Mouse (Mus musculus) hindbrain, embryonic 11.5 days (tissue): ENCODE results near the gene Gm42957. TPM values are rescaled to one million over a fixed set of nuclear protein-coding genes. Genes with fewer than 3 reads are reported as not detected.
"Not testable (repeated sequence)": the region's sequence is repeated elsewhere in the genome, so short reads cannot be mapped to it uniquely, and the experiment has no call there.

ENCODE experiments used
- ATAC-seq: fragments of 200-750 bp; cut with Nextera tagmentation; 2 replicates; pipeline ENCODE4 v1.8.0; 2017; ENCODE audit warnings: mild to moderate bottlenecking, moderate TSS enrichment, moderate library complexity; ENCODE audit not compliant: low FRiP score
- DNase-seq: peaks from one replicate; pipeline ENCODE4 v3.0.0-alpha.2; 2015; ENCODE audit warnings: low spot score
- H3K27ac ChIP-seq: fragments of 300-500 bp; sonication (generic); 2 replicates; pipeline ENCODE4 v1.5.1; 2014; ENCODE audit warnings: mild to moderate bottlenecking, low read depth, low read length
- H3K27me3 ChIP-seq: fragments of 300-500 bp; sonication (generic); 2 replicates; pipeline ENCODE4 v1.6.1; 2014; ENCODE audit warnings: mild to moderate bottlenecking, low read length, moderate library complexity, mixed read lengths; ENCODE audit not compliant: control insufficient read depth, insufficient read depth
- H3K36me3 ChIP-seq: fragments of 300-500 bp; sonication (generic); 2 replicates; pipeline ENCODE4 v1.6.1; 2014; ENCODE audit warnings: mild to moderate bottlenecking, low read length, moderate library complexity, mixed read lengths; ENCODE audit not compliant: control insufficient read depth, insufficient read depth
- H3K4me1 ChIP-seq: fragments of 300-500 bp; sonication (generic); replicated peaks from 2 replicates; pipeline ENCODE4 v1.6.1; 2014; ENCODE audit warnings: low read length, mixed read lengths; ENCODE audit not compliant: control insufficient read depth, insufficient read depth
- H3K4me2 ChIP-seq: fragments of 300-500 bp; sonication (generic); replicated peaks from 2 replicates; pipeline ENCODE4 v1.6.1; 2014; ENCODE audit warnings: mild to moderate bottlenecking, low read depth, low read length
- H3K4me3 ChIP-seq: fragments of 300-500 bp; sonication (generic); 2 replicates; pipeline ENCODE4 v1.5.1; 2014; ENCODE audit warnings: low read depth, low read length
- H3K9ac ChIP-seq: fragments of 300-500 bp; sonication (generic); 2 replicates; pipeline ENCODE4 v1.6.1; 2014; ENCODE audit warnings: low read depth, low read length
- H3K9me3 ChIP-seq: fragments of 300-500 bp; sonication (generic); 2 replicates; pipeline ENCODE4 v1.6.1; 2016; ENCODE audit warnings: low read length; ENCODE audit not compliant: control insufficient read depth
- WGBS: fragments of 180-500 bp; shearing (Covaris S2); extraction: QIAGEN DNeasy Blood & Tissue Kit; methylation state at CpG from one replicate; pipeline ENCODE4 v1.1.7; 2014; 5-methylcytosine and 5-hydroxymethylcytosine counted together
- polyA plus RNA-seq: library from polyadenylated mRNA; unstranded; fragments of >200 nt; fragmentation: Nextera tagmentation; extraction: Ambion mirVana; gene quantifications from 2 replicates; pipeline ENCODE4 v1.2.1, GENCODE M21; 2014

The Gm42957 gene
- polyA plus RNA-seq, 1 experiment from 2014 or later, result 0.22 TPM

DNA sequence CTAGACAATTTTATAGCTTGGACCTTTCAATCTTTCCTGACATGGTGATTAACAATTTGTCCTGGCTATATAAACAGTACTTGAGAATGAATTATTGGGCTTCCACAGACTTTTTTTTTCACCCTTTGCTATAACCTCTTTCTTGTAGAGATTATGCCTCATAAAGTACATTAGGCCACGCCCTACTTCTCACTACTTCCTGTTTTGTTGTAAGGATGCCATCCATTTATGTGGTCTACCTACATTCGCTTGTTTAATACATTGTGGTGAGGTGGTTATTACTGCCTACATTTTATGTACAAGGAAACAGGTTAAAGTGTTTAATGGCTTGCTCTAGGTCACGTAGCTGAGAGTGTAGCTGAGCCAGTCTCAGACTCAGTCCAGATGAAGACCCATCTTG is 39.9 kb downstream of the Gm42957 start:
- Histone ChIP-seq H3K4me3 (no peak overlapping the region), H3K9me3 (no peaks in the 10 kb centered on the region), H3K4me1 (0 out of 2 replicates have a peak, but pooled peaks cover 2% of the 10 kb centered on the region), H3K36me3 (no peaks in the 10 kb centered on the region), H3K4me2 (no peak overlapping the region), H3K27me3 (no peaks in the 10 kb centered on the region), H3K9ac (no peak overlapping the region), H3K27ac (no peak overlapping the region)
- DNase-seq, result no peak
- no peak for ATAC-seq
- WGBS, result 86% methylated on average over 3 of the region's 3 CpGs

DNA sequence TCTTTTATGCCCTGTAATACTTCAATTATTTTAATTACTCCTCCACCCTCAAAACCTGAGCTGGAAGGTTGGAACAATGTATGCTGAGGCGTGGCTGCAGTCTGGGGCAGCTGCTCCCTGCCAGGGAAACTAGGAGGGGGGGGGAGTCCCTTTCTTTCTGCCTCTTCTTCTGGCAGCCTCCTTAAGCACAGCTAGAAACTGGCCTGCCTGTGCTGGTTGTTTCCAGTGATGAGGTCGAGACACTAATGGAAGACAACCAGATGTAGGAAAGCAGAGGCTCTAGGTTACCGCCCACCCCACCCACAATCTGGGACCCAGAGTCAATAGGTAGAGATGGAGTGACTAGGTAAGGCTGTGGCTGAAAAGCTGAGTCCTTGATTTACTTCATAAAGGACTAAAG is 40.4 kb downstream of the Gm42957 start:
- H3K9ac ChIP-seq, result no peak overlapping the region
- no peak overlapping the region for H3K4me3 ChIP-seq
- DNase-seq (no peak), ATAC-seq (no peak)
- no peaks in the 10 kb centered on the region for H3K4me1 ChIP-seq
- H3K4me2 ChIP-seq, result no peak overlapping the region
- H3K9me3 ChIP-seq, result no peaks in the 10 kb centered on the region
- H3K36me3 ChIP-seq, result no peaks in the 10 kb centered on the region
- H3K27ac ChIP-seq, result no peak overlapping the region
- WGBS, result 36% methylated on average over 3 of the region's 3 CpGs
- H3K27me3 ChIP-seq, result no peaks in the 10 kb centered on the region

DNA sequence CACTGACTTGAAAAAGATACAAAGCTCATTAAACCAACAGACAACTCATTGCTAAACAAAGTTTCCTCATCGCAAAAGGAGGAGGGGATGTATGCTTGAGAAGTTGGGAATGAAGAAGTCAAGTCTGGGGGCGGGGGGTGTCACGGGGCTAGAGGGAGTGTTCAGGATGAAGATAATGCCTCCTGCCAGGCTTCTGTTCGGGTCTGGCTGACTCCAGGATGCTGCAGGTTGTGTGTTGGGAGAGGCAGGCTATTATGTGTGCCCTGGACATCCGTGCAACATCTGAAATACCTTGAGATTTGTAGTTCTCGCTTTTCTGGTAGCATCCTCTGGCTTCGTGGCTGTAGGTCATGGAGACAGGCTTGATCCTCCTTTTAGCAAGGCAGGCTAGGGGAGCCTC is 43.2 kb downstream of the Gm42957 start:
- 66% methylated on average over 7 of the region's 7 CpGs for WGBS
- no peak overlapping the region for H3K4me2 ChIP-seq
- H3K9me3 ChIP-seq, result no peaks in the 10 kb centered on the region
- no peak overlapping the region for H3K9ac ChIP-seq
- DNase-seq (no peak), ATAC-seq (no peak)
- H3K4me3 ChIP-seq, result no peak overlapping the region
- no peaks in the 10 kb centered on the region for H3K4me1 ChIP-seq
- H3K36me3 ChIP-seq, result no peaks in the 10 kb centered on the region
- no peaks in the 10 kb centered on the region for H3K27me3 ChIP-seq
- no peak overlapping the region for H3K27ac ChIP-seq

DNA sequence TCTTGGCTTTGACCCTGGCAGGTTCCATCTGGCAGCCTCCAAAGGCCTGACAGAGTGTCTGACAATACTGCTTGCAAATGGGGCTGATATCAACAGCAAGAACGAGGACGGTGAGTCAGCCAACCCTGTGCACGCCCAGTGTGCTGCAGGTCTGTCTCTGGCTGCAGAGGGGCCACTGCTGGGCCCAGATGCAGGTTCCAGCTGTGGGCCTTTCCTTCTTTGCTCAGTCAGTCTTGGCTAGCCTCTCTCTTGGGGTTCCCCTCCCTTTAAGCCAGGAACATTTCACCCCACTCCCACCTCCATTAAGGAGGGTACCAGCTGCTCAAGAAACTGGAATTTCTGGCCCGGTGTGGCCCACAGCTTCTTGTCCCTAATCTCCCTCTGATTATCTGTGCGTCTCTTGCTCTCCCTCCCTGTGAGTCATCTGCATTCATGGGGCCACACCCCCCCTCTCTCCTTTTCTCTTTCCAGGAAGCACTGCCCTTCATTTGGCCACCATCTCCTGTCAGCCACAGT is 43.9 kb downstream of the Gm42957 start:
- 29% methylated on average over 5 of the region's 5 CpGs for WGBS
- H3K4me1 ChIP-seq, result no peaks in the 10 kb centered on the region
- H3K27ac ChIP-seq, result no peak overlapping the region
- H3K9ac ChIP-seq, result no peak overlapping the region
- H3K27me3 ChIP-seq, result no peaks in the 10 kb centered on the region
- H3K9me3 ChIP-seq, result no peaks in the 10 kb centered on the region
- H3K4me3 ChIP-seq, result no peak overlapping the region
- no peaks in the 10 kb centered on the region for H3K36me3 ChIP-seq
- H3K4me2 ChIP-seq, result no peak overlapping the region
- ATAC-seq (no peak), DNase-seq (no peak)

DNA sequence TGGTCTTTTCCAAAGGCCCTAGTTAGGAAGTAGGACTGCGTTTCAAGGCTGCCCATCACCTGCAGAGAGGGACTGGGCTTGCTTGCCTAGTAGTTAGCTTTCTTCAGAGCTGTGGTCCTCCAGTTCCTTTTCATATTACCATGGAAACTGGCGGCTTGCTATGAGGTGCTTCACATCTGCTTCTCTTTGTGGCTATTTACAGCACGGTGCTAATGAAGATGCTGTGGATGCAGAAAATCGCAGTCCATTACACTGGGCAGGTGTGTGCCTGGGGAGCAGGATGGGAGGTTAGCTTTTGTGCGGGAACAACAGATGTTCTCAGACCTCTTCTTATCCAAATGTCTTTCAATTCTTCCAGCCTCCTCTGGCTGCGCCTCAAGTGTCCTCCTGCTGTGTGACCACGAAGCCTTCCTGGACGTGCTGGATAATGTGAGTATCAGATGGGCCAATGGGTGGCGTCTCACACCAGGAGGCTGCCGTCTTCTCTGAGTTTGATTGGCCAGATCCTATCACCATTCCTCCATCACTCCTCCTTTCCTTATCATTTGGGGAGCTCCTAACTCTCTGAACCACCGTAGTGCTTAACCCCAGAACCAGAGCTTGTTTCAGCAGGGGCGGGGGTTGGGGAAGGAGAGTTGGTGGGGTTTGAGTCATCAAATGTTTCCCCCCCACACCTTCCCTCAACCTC is 45.1 kb downstream of the Gm42957 start:
- WGBS, result 19% methylated on average over 12 of the region's 12 CpGs
- Histone ChIP-seq H3K27ac (no peak overlapping the region), H3K4me3 (no peak overlapping the region), H3K4me1 (no peaks in the 10 kb centered on the region), H3K4me2 (no peak overlapping the region), H3K9me3 (no peaks in the 10 kb centered on the region), H3K36me3 (no peaks in the 10 kb centered on the region), H3K9ac (no peak overlapping the region), H3K27me3 (no peaks in the 10 kb centered on the region; the same call in 1 of the 2 replicates)
- ATAC-seq (no peak), DNase-seq (no peak)

DNA sequence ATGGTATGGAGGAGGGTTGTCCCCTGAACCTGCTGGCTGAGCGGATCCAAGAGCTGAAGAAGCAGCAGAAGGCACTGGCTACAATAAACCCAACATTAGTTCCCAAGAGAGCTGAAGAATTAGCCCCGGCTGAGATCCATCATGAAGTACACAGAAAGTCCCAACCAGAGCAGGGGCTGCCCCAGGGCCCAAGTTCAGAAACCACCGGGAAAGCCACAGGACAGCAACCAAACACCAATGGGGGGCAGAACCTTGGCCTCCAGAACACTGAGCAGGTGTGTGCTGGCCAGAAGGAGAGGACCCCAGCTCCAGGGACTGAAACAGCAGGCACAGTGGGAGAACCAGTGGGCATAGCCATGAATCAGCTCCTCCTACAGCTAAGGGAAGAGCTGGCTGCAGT is 48.2 kb downstream of the Gm42957 start:
- no peak overlapping the region for H3K9ac ChIP-seq
- no peak overlapping the region for H3K27ac ChIP-seq
- no peak overlapping the region for H3K4me2 ChIP-seq
- no peak for DNase-seq
- WGBS, result 86% methylated on average over 3 of the region's 3 CpGs
- H3K36me3 ChIP-seq, result no peaks in the 10 kb centered on the region
- no peaks in the 10 kb centered on the region; the same call in 1 of the 2 replicates for H3K27me3 ChIP-seq
- H3K4me3 ChIP-seq, result no peak overlapping the region
- ATAC-seq, result no peak
- no peaks in the 10 kb centered on the region for H3K9me3 ChIP-seq
- H3K4me1 ChIP-seq, result no peaks in the 10 kb centered on the region

DNA sequence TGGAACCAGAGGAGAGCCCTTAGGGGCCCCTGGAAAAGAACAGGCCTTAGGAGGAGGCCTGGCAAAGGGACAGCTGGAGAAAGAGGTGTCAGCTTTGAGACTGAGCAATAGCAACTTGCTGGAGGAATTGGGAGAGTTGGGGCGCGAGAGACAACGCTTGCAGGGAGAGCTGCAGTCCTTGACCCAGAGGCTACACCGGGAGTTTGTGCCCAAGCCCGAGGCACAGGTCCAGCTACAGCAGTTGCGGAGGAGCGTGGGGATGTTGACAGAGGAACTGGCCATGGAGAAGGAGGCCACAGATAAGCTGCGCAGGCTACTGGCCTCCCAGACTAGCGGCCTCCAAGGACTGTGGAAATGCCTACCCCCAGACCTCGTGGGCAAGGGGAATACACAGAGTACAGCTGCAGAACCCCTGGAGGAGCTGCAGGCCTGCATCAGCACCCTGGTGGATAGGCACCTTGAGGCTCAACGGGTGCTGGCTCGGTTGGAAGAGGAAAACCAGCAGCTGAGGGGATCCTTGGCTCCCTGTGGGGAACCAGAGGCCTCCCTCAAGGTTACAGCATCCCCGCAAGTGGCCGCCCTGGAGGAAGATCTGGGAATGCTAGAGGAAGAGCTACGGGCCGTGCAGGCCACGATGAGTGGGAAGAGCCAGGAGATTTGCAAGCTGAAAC is 49.0 kb downstream of the Gm42957 start:
- DNase-seq (no peak), ATAC-seq (no peak)
- H3K4me3 ChIP-seq, result no peak overlapping the region
- WGBS, result 59% methylated on average over 17 of the region's 17 CpGs
- H3K27me3 ChIP-seq, result no peaks in the 10 kb centered on the region; the same call in 1 of the 2 replicates
- no peak overlapping the region for H3K4me2 ChIP-seq
- no peaks in the 10 kb centered on the region for H3K9me3 ChIP-seq
- H3K4me1 ChIP-seq, result no peaks in the 10 kb centered on the region
- H3K27ac ChIP-seq, result no peak overlapping the region
- H3K9ac ChIP-seq, result no peak overlapping the region
- H3K36me3 ChIP-seq, result no peaks in the 10 kb centered on the region

DNA sequence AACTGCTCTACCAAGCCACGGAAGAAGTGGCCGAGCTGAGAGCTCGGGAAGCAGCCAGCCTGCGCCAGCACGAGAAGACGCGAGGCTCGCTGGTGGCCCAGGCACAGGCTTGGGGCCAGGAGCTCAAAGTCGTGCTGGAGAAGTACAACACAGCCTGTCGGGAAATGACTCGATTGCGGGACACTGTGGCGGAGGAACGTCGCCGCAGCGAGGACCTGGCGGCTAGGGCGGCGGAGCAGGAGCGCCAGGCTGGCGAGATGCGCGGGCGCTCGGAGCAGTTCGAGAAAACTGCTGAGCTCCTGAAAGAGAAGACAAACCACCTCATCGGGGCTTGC is 49.5 kb downstream of the Gm42957 start:
- WGBS, result 37% methylated on average over 28 of the region's 28 CpGs
- no peak overlapping the region for H3K9ac ChIP-seq
- 0 out of 2 replicates have a peak overlapping the region, but pooled peaks have one; percentile 6 for H3K4me3 ChIP-seq
- no peak overlapping the region; the same call in 1 of the 2 replicates for H3K4me2 ChIP-seq
- H3K27me3 ChIP-seq, result no peaks in the 10 kb centered on the region; the same call in 1 of the 2 replicates
- no peaks in the 10 kb centered on the region for H3K9me3 ChIP-seq
- H3K27ac ChIP-seq, result no peak overlapping the region
- DNase-seq, result no peak
- ATAC-seq, result no peak
- no peaks in the 10 kb centered on the region for H3K4me1 ChIP-seq
- H3K36me3 ChIP-seq, result no peaks in the 10 kb centered on the region

DNA sequence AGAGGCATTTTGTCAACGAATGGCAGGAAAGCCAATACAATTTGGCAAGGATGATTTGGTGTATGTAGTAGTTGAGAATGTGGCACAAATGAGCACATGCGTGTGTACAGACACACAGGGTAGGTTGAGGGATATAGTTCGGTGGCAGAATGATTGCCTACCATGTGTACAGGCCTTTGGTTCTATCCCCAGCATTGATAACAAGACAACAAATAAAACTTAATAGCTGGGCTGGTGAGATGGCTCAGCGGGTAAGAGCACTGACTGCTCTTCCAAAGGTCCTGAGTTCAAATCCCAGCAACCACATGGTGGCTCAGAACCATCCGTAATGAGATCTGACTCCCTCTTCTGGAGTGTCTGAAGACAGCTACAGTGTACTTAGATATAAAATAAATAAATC is 50.8 kb downstream of the Gm42957 start:
- not testable (repeated sequence) for H3K9me3 ChIP-seq, H3K4me3 ChIP-seq, H3K4me2 ChIP-seq, H3K27ac ChIP-seq, ATAC-seq, H3K27me3 ChIP-seq, H3K9ac ChIP-seq, H3K36me3 ChIP-seq, DNase-seq, H3K4me1 ChIP-seq
- WGBS, result 93% methylated on average over 5 of the region's 5 CpGs
